Mouse (Mus musculus): ENCODE data around the gene Dnajc10.

DNA sequence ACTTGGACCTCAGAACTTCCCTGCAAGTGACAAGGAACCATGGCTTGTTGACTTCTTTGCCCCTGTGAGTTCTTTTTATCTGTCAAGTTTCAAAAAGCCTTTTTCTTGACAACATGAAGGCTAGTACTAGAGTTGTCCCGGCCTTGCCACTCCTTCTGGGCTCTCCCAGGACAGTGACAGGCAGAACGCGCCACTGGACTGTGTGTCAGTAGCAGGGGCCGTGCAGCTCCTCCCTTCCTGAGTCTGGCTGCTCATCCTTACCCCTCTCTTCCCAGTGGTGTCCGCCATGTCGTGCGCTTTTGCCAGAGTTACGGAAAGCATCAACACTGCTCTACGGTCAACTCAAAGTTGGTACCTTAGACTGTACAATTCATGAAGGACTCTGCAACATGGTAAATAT is 25.3 kb downstream of the Dnajc10 start:
- TF ChIP-seq CTCF (IDR thresholded peaks at IDR 0.05; ENCODE audit: extremely low read depth, insufficient read length, insufficient replicate concordance, low read depth, low read length) (no peak), POLR2A (IDR thresholded peaks at IDR 0.05; ENCODE audit: low read depth, low read length) (no peak)

Data from small intestine, adult 2 months (tissue).